Mouse (Mus musculus) splenic B cell, adult 2 months (primary cell): ENCODE measurements around the gene Gm45618.
"Not testable (repeated sequence)": the region's sequence is repeated elsewhere in the genome, so short reads cannot be mapped to it uniquely, and the experiment has no call there.

Source experiments
- DNase-seq: peaks from one replicate; pipeline ENCODE4 v3.0.0-alpha.2; 2011; ENCODE audit warnings: low read depth, low spot score
- H3K27me3 ChIP-seq: 2 replicates; pipeline ENCODE4 v1.6.1; 2012; ENCODE audit warnings: mild to moderate bottlenecking, low read length, moderate library complexity, mixed read lengths; ENCODE audit not compliant: control insufficient read depth, poor library complexity, insufficient read depth, severe bottlenecking
- H3K36me3 ChIP-seq: 2 replicates; pipeline ENCODE4 v1.6.1; 2012; ENCODE audit warnings: mild to moderate bottlenecking, low read length, moderate library complexity, mixed read lengths; ENCODE audit not compliant: control insufficient read depth, poor library complexity, insufficient read depth, severe bottlenecking

Gene Gm45618

DNA sequence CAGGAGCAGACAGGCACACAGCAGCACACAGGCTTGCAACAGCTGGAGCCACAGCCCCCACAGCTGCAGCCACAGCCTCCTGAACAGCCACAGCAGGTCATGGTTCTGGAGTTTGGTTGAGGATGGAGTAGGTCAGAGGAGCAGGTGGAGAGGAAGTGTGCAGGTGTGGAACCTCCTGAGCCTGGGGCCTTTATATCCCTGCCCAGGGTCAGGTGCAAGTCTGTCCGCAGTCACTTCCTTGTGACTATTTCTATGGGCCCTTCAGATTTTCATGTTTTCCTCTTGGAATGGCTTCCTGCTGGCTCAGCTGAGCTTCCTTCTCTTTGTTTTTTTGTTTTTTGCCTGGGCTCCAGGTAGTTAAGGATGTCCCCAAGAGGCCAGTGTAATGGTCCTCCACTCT lies at the start of gene Gm45618:
Gene Gm45618 (minus strand): TSS at position 101 of the 400 bp plus-strand sequence.
- not testable (repeated sequence) for H3K36me3 ChIP-seq, H3K27me3 ChIP-seq, DNase-seq

DNA sequence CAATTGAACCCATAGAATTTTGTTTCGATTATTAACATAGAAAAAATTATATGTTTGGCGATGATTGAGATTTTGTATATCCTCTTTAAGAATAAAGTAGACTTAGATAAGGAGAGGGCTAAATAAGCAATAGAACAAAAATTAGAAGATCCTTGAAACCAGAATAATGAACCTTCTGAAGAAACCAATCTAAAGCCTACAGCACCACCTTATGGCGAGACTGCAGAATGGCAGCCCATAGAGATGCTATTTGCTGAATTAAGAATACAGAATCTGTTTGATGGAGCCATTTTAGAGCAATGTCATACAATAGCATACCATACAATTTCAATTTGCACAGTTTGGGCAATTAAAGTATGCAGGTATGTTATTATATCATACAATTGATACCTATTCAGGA lies 49.3 kb upstream of the Gm45618 start:
- peak; percentile 18 for DNase-seq
- H3K36me3 ChIP-seq = no peaks in the 10 kb centered on the region

DNA sequence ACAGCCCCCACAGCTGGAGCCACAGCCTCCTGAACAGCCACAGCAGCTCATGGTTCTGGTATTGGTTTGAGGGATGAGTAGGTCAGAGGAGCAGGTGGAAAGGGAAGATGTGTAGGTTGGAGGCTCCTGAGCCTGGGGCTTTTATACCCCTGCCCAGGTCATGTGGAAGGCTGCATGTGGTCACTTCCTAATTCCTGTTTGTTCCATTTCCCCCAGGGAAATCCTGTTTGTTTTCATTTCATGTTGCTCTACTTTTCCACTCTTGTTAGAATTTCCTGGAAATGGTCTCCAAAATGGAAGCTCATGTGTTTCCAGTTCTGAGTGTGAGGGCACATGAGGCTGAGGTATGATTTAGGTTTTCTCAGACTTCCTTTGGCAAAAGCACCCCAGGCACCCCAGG lies 45.1 kb upstream of the Gm45618 start, which contains the start of gene Gm4553:
Gene Gm4553 (minus strand): TSS at position 101 of the 400 bp plus-strand sequence.
- not testable (repeated sequence) for H3K36me3 ChIP-seq, DNase-seq, H3K27me3 ChIP-seq

More for the DNA sequence above, 49.3 kb upstream of the Gm45618 start:
- H3K27me3 ChIP-seq = no peaks in the 10 kb centered on the region

DNA sequence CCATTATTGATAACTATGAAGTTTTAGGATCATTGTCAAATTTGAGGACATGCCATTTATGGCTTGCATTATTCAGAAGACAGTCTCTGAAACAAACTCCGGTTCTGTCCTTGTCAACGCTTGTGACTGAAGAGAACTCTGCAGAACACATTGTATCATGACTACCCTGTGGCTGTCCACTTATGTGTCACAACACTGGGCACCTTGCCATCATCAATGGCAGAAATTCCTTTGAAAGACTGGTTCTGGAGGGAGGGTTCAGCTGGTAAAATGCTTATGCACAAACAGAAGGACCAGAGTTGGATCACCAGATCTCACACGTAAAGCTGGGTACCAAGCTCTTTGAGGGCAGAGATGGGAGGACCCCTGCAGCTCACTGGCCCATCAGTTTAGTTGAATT lies 38.8 kb upstream of the Gm45618 start:
- DNase-seq = no peak
- no peaks in the 10 kb centered on the region for H3K27me3 ChIP-seq

DNA sequence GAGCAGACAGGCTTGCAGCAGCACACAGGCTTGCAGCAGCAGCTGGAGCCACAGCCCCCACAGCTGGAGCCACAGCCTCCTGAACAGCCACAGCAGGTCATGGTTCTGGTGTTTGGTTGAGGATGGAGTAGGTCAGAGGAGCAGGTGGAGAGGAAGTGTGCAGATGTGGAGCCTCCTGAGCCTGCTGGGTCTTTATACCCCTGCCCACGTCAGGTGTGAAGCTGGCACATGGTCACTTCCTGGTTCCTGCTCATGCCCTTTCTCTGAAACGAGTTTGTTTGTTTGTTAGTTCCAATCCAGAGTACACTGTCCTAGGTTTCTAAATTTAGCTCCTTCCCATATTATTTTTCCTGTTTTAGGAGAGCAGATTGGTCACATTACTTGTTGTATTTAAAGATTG lies 36.5 kb upstream of the Gm45618 start, which contains the start of gene Gm29735:
Gene Gm29735 (minus strand): TSS at position 101 of the 400 bp plus-strand sequence.
- not testable (repeated sequence) for H3K36me3 ChIP-seq, DNase-seq, H3K27me3 ChIP-seq

More for the DNA sequence above, 38.8 kb upstream of the Gm45618 start:
- no peaks in the 10 kb centered on the region for H3K36me3 ChIP-seq

DNA sequence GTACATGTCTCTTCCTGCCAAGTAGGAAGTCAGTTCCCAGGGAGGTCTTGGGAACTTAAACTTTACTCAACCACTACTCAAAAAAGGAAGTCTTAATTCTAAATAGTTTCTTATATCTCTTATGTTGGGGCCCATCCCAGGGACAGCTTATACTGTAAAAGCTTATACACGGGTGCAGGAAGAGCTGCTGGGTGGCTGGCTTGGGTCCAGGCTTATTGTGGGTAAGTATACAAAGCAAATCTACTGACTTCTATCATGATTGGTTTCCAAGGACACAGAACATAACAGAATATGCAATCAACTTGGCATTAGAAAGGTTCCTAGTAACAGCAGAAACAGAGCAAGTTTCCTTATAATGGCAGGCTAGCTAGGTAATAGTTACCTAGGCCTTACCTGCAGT lies 34.8 kb upstream of the Gm45618 start:
- no peaks in the 10 kb centered on the region for H3K36me3 ChIP-seq
- no peaks in the 10 kb centered on the region for H3K27me3 ChIP-seq
- no peak for DNase-seq

DNA sequence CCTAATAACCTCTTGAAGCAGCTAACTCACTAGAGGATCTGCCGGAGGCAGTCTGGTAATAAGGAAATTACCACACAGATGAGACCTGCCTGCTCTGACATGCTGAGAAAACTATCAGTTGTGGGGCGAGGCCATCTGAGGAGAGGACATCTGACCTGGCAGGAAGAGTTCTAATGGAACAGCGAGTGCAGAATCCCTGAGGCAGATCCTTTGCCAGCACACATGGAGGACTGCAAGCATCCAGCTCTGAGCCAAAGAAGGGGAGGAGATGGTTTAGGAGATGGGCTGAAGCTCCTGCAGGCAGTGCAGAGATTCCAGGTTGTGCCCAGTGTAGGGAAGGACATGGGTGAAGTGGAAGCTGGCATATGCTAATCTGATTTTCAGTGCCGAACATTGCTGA lies 31.7 kb upstream of the Gm45618 start:
- Histone ChIP-seq H3K27me3 (no peaks in the 10 kb centered on the region), H3K36me3 (no peaks in the 10 kb centered on the region)
- DNase-seq = no peak

DNA sequence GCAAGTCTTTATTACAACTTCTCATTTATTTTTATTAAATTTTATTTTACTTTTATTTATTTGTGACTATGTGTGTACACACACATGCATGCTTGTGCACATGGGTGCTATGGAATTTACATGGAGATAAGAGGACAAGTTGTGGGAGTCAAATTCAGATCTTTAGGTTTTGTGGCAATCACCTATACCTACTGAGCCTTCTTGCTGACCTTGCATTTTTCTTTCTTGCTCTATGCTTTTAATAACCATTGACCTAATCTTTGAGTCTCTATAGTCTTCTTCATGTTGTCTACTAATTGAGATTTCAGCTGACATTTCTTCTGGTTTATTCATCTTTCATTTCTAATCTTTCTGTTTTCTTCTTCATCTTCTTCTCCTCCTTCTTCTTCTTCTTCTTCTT lies 28.1 kb upstream of the Gm45618 start:
- H3K27me3 ChIP-seq = no peaks in the 10 kb centered on the region
- H3K36me3 ChIP-seq = no peaks in the 10 kb centered on the region
- no peak for DNase-seq

DNA sequence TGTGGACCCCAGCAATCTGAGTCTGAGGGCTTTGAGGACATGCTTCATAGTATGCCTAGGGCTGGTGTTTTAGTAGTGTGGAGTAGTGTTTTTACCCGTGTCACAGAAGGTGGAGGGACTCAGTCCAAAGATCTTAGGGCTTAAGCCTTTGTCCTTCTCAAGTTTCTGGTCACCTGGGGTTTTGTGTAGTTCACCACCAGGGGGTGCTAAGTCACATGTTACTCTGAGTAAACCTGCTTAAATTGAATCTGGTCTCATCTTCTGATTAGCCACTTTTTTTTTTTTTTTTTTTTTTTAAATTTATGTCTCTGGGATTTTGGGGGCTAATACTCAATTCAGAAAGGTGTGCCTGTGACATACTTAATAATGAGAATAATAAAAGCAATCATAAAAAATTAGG lies 25.5 kb upstream of the Gm45618 start:
- Histone ChIP-seq H3K27me3 (no peaks in the 10 kb centered on the region), H3K36me3 (no peaks in the 10 kb centered on the region)
- DNase-seq = peak; percentile 61

DNA sequence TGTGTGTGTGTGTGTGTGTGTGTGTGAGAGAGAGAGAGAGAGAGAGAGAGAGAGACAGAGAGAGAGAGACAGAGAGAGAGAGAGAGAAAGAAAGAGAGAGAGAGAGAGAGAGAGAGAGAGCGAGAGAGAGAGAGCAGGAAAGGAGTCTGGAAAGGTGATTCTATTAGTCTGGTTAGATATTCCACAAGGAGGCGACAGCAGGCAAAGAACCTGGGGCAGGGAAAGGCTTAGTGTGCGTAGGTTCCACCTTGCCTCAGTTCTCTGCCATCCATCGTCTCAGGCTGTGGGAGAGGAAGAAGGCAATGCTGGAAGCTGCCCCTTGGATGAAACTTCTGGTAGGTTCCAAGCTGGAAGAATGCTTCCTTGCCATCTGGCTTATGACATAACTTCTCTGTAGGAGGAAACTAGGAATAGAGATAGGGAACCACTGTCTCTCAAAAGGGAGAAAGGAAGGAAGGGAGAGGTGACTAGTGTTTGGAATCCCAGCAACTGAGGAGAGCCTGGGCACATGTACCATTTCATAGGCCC lies 24.9 kb upstream of the Gm45618 start:
- Histone ChIP-seq H3K27me3 (no peaks in the 10 kb centered on the region), H3K36me3 (no peaks in the 10 kb centered on the region)
- DNase-seq = no peak

DNA sequence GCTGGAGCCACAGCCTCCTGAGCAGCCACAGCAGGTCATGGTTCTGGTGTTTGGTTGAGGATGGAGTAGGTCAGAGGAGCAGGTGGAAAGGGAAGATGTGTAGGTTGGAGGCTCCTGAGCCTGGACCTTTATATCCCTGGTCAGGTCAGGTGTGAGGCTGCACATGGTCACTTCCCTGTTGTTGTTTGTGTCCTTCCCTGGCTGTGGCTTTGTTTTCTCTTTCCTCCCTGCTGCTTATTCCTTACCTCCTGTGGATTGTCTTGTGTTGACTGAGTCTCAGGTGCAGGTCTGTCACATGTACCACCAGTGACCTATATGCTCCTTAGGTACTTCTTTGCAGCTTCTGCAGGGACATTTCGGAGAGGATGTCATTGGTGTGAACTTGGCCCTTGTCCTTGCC lies 24.0 kb upstream of the Gm45618 start, which contains the start of gene Gm45337:
Gene Gm45337 (minus strand): TSS at position 101 of the 400 bp plus-strand sequence.
- H3K36me3 ChIP-seq = no peaks in the 10 kb centered on the region
- DNase-seq = no peak
- no peaks in the 10 kb centered on the region for H3K27me3 ChIP-seq

DNA sequence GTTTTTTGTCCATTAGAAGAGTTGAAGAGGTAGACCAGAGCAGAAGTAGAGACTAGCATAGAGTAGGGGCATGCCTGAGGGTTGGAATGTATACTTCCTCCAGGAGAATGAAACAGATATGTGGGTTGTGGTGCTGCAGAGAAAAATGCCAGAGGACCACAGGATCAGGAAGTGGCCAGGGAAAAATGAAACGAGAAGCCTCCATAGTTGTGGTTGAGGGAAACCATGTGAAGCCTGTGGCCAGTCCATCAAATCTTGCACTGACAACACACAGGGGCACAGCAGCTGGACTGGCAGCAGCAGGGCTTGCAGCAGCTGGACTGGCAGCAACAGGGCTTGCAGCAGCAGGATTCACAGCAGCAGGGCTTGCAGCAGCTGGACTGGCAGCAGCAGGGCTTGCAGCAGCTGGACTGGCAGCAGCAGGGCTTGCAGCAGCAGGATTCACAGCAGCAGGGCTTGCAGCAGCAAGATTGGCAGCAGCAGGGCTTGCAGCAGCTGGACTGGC lies 23.0 kb upstream of the Gm45618 start:
- H3K27me3 ChIP-seq = not testable (repeated sequence)

DNA sequence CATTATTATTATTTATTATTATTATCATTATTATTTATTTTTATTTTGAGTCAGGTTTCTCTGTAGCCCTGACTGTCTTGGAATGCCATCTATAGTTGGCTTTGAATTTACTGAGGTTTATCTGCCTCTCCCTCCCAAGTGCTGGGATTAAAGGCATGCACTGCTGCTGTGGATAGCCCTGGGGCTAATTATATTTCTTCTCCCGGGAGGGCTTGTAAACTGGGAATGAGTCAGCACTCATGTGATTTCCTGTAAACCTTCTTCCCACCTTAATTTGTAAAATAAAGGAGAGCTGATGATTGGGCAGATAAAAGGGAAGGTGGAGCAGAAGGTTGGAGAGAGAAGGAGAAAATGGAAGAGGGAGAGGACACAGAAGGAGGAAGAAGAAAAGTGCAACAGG lies 20.2 kb upstream of the Gm45618 start:
- Histone ChIP-seq H3K36me3 (no peaks in the 10 kb centered on the region), H3K27me3 (no peaks in the 10 kb centered on the region)
- DNase-seq = no peak

More for the DNA sequence above, 23.0 kb upstream of the Gm45618 start:
- H3K36me3 ChIP-seq, DNase-seq: not testable (repeated sequence)

DNA sequence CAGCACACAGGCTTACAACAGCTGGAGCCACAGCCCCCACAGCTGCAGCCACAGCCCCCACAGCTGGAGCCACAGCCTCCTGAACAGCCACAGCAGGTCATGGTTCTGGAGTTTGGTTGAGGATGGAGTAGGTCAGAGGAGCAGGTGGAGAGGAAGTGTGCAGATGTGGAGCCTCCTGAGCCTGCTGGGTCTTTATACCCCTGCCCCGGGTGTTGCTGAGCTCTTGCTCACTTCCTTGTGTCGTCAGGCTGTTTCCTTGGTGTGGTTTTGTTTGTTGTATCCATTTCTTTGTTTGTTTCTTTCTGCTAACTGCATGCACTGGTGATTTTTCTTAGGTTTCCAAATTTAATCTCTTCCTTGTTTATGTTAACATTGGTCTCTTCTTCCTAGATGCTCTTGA lies 15.4 kb upstream of the Gm45618 start, which contains the start of gene Gm39115:
Gene Gm39115 (minus strand): TSS at position 101 of the 400 bp plus-strand sequence.
- H3K27me3 ChIP-seq, DNase-seq, H3K36me3 ChIP-seq: not testable (repeated sequence)

DNA sequence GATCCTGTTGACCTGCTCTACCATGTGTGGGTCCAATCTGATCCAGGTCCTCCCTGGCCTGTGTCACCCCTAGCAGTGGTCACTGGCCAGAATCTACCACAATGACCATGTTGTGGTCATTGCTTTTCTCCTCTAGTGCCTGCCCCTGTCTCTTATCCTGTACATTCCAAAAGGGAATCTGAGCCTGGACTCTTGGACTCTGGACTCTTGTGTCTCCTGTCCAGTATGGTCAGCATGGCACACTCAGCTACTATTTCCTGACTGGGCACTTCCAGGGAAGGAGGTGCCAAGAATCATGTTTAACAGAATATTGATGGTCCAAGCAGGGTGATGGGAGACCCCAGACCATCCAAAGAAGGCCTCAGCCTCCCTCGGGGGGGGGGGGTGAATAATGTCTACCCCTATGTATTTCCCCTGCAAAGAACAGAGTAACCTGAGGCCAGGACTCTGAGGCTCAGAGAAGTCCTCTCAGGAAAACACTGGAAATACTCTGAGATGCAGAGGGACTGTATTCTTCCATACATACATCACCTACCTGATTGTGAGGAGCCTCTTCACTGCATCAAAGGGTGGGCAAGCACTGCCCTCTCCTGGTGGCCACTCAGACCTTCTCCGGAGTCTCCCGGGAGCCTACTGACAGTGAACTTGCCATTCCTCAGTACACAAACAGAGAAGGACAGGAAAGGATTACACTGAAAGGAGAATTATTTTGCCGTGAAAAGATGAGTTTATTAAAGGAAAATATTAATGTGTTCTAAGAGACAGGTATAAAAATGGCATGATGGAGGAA lies 13.9 kb upstream of the Gm45618 start:
- Histone ChIP-seq H3K27me3 (no peaks in the 10 kb centered on the region), H3K36me3 (no peaks in the 10 kb centered on the region)
- no peak for DNase-seq
